Mouse (Mus musculus) cortical plate, adult 2 months (tissue): Measurements from ENCODE around the gene Hoxa9.

ENCODE experiments used
- CTCF ChIP-seq: fragments of 200-500 bp; IDR thresholded peaks from 2 replicates; pipeline ENCODE4 v1.5.1; 2011; ENCODE audit warnings: mild to moderate bottlenecking, control low read depth, low read length; ENCODE audit not compliant: insufficient read depth; ENCODE audit errors: extremely low read depth
- POLR2A ChIP-seq: fragments of 200-500 bp; IDR thresholded peaks from 2 replicates; pipeline ENCODE4 v1.6.1; 2011; ENCODE audit warnings: mild to moderate bottlenecking, low read length, control low read depth; ENCODE audit not compliant: insufficient read depth; ENCODE audit errors: extremely low read depth

DNA sequence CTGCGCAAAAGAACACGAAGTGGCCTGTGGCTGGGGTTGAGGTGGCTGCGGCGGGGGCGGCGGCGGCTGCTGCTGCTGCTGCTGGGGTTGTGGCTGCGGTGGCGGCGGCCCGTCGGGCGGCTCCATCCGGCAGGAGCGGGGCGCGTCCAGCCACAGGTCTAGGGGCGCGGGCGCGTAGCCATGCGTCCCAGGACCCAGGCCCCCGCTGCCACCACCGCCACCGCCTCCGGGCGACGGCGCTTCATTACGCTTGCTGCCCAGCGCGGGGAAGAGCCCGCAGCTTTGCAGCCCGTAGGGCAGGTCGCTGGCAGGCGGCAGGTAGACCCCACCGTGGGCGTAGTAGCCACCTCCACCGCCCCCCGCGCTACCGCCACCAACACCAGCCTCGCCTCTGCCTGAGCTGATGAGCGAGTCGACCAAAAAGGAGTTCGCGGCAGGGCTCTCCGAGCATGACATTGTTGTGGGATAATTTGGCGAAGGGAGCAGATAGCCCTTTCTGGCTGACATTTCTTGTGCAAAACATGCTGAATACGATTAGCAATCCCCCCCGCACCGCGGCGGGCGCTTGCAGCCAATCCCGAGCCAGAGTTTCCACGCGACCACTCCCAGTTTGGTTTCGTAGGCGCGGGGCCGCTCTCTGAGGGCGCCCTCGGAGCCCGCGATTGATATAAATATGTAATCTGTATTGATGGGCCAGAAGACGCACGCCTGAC is 3.7 kb upstream of the Hoxa9 start:
- TF ChIP-seq CTCF (no peak), POLR2A (no peak)
